ENCODE assay signal across 8 mouse cellular contexts in genomic region chr19:37551040-37551566, GRCm38 (mm10). TPM values are rescaled to one million over a fixed set of nuclear protein-coding genes. Genes with fewer than 3 reads are reported as not detected.
DNase-seq lines count a peak whose midpoint lies in the region; ATAC-seq and TF ChIP-seq lines count a peak whose summit lies in the region.

No protein-coding gene starts in this region.

- no peaks in the 10 kb centered on the region for H3K79me3 ChIP-seq in C2C12 (ENCODE audit: low read depth)

- no peaks in the 10 kb centered on the region for H3K9me3 ChIP-seq in heart, embryonic 10.5 days
- no peaks in the 10 kb centered on the region for H3K9me3 ChIP-seq in forebrain, embryonic 12.5 days
- no peaks in the 10 kb centered on the region for H3K9me3 ChIP-seq in liver, embryonic 14.5 days (ENCODE audit: control insufficient read depth, low read length)

- 21% methylated on average over 8 of the region's 8 CpGs for WGBS in heart, embryonic 10.5 days
- 17% methylated on average over 8 of the region's 8 CpGs for WGBS in forebrain, embryonic 12.5 days
- 2% methylated on average over 8 of the region's 8 CpGs for WGBS in liver, embryonic 14.5 days (ENCODE audit: insufficient replicate concordance)

- H3K4me3 ChIP-seq in heart, embryonic 10.5 days: peak overlapping the region; percentile 94
- peak overlapping the region; percentile 64 for H3K4me3 ChIP-seq in C2C12 (ENCODE audit: insufficient read depth, poor library complexity, severe bottlenecking)
- H3K4me3 ChIP-seq in forebrain, embryonic 12.5 days (replicated peaks): peak overlapping the region; percentile 83
- H3K4me3 ChIP-seq in liver, embryonic 14.5 days (ENCODE audit: insufficient read depth in 1 of 2, low read depth in 2 of 2, low read length in 2 of 2): peak overlapping the region; percentile 74 to 89

- peak overlapping the region; percentile 71 for H3K9ac ChIP-seq in forebrain, embryonic 12.5 days
- H3K9ac ChIP-seq in liver, embryonic 14.5 days (replicated peaks): peak overlapping the region; percentile 68

- intact Hi-C loops in heart, postnatal 25 days (cut with DNase I): no loop called here

- TF ChIP-seq EP300 in liver, embryonic 14.5 days (IDR thresholded peaks at IDR 0.05; ENCODE audit: low read depth): no peak

- peaks cover 11% of the 10 kb centered on the region; the same call in 1 of the 2 replicates for H3K27me3 ChIP-seq in heart, embryonic 10.5 days (ENCODE audit: insufficient read depth, poor library complexity, severe bottlenecking)
- H3K27me3 ChIP-seq in C2C12 (ENCODE audit: control insufficient read depth, insufficient read depth, insufficient read length): peaks cover 3% of the 10 kb centered on the region
- peaks cover 27% of the 10 kb centered on the region for H3K27me3 ChIP-seq in forebrain, embryonic 12.5 days
- no peaks in the 10 kb centered on the region for H3K27me3 ChIP-seq in liver, embryonic 14.5 days (ENCODE audit: control insufficient read depth, insufficient read depth, low read length)

- no peak for TF ChIP-seq CTCF in C2C12 (IDR thresholded peaks at IDR 0.05; ENCODE audit: control insufficient read depth, insufficient read depth, insufficient read length)
- no peak for TF ChIP-seq CTCF in liver, embryonic 14.5 days (IDR thresholded peaks at IDR 0.05; ENCODE audit: low read depth)

- H3K36me3 ChIP-seq in heart, embryonic 10.5 days: no peaks in the 10 kb centered on the region
- H3K36me3 ChIP-seq in C2C12 (ENCODE audit: control insufficient read depth, insufficient read depth): no peaks in the 10 kb centered on the region
- no peaks in the 10 kb centered on the region for H3K36me3 ChIP-seq in forebrain, embryonic 12.5 days (replicated peaks)
- H3K36me3 ChIP-seq in liver, embryonic 14.5 days (replicated peaks; ENCODE audit: control insufficient read depth, insufficient read depth, low read depth): no peaks in the 10 kb centered on the region; the same call in 1 of the 2 replicates

- peaks cover 12% of the 10 kb centered on the region; the same call in 1 of the 2 replicates for H3K4me1 ChIP-seq in heart, embryonic 10.5 days
- 0 out of 2 replicates have a peak, but pooled peaks cover 5% of the 10 kb centered on the region for H3K4me1 ChIP-seq in forebrain, embryonic 12.5 days
- H3K4me1 ChIP-seq in liver, embryonic 14.5 days (replicated peaks; ENCODE audit: control insufficient read depth in 2 of 2, insufficient read depth in 2 of 2, low read length in 1 of 2): peaks cover 36 to 45% of the 10 kb centered on the region in 2 experiments

- H3K4me2 ChIP-seq in forebrain, embryonic 12.5 days: peak overlapping the region; percentile 96
- H3K4me2 ChIP-seq in liver, embryonic 14.5 days (ENCODE audit: low read depth): peak overlapping the region; percentile 93

- peak overlapping the region; percentile 97 for H3K27ac ChIP-seq in heart, embryonic 10.5 days
- H3K27ac ChIP-seq in forebrain, embryonic 12.5 days: no peak overlapping the region
- peak overlapping the region; percentile 81 for H3K27ac ChIP-seq in liver, embryonic 14.5 days

- DNase-seq in heart, embryonic 10.5 days (ENCODE audit: low spot score): no peak
- DNase-seq in heart, postnatal 25 days (ENCODE audit: low spot score): no peak
- no peak for DNase-seq in liver, embryonic 14.5 days (ENCODE audit: low read depth in 3 of 3, low spot score in 3 of 3)
- DNase-seq in layer of hippocampus, adult 9-10 months (ENCODE audit: low spot score): no peak
- no peak for DNase-seq in spleen, postnatal 10 days (ENCODE audit: low spot score in 2 of 2)
- no peak for DNase-seq in thymus, postnatal 36 days

- H3K79me2 ChIP-seq in C2C12 (ENCODE audit: control insufficient read depth, insufficient read depth): no peaks in the 10 kb centered on the region

- peak; percentile 18; the same call in 1 of the 2 replicates for ATAC-seq in forebrain, embryonic 12.5 days (ENCODE audit: low FRiP score)
- no peak for ATAC-seq in liver, embryonic 14.5 days (ENCODE audit: insufficient read depth)

- H3ac ChIP-seq in C2C12 (ENCODE audit: control insufficient read depth, insufficient read length, low read depth): no peak overlapping the region

TF ChIP-seq in C2C12, 6 proteins besides CTCF, POLR2A, EP300 and RAD21:
- no peak for TF ChIP-seq CEBPB (IDR thresholded peaks at IDR 0.05; ENCODE audit: low read depth)
- TF ChIP-seq MAX (IDR thresholded peaks at IDR 0.05): no peak
- no peak for TF ChIP-seq MYOG (IDR thresholded peaks at IDR 0.05; ENCODE audit: control insufficient read depth, extremely low read depth, insufficient read length)
- no peak for TF ChIP-seq FOSL1 (IDR thresholded peaks at IDR 0.05; ENCODE audit: insufficient read depth, low read length, poor library complexity, severe bottlenecking)

RNA-seq across cellular contexts. Expression of gene Exoc6, which starts 0.9 kb away (rescaled TPM):
- polyA plus RNA-seq in heart, embryonic 10.5 days (2016; fragmentation: Nextera tagmentation; extraction: Ambion mirVana): 18.0 and 25.3 TPM in 2 replicates
- total RNA-seq in heart, postnatal 25 days (2021): 10 to 100 TPM; 29.2 TPM
- polyA plus RNA-seq in C2C12 (2012; fragmentation: generic; extraction: Trizol): 2.2 TPM
- polyA plus RNA-seq in forebrain, embryonic 12.5 days (2016; fragmentation: Nextera tagmentation; extraction: Ambion mirVana): 9.7 and 11.4 TPM in 2 replicates
- polyA plus RNA-seq in liver, embryonic 14.5 days (2012; rRNA removed): 11.4 and 17.3 TPM in 2 replicates
- 31.6 and 32.4 TPM in 2 replicates for polyA plus RNA-seq in liver, embryonic 14.5 days (2014; fragmentation: Nextera tagmentation; extraction: Ambion mirVana)
